Mouse (Mus musculus) cortical plate, adult 2 months (tissue): Measurements from ENCODE around the gene Mras.

Experiments used
- CTCF ChIP-seq: fragments of 200-500 bp; IDR thresholded peaks from 2 replicates; pipeline ENCODE4 v1.5.1; 2011; ENCODE audit warnings: mild to moderate bottlenecking, control low read depth, low read length; ENCODE audit not compliant: insufficient read depth; ENCODE audit errors: extremely low read depth
- POLR2A ChIP-seq: fragments of 200-500 bp; IDR thresholded peaks from 2 replicates; pipeline ENCODE4 v1.6.1; 2011; ENCODE audit warnings: mild to moderate bottlenecking, low read length, control low read depth; ENCODE audit not compliant: insufficient read depth; ENCODE audit errors: extremely low read depth

- TF ChIP-seq CTCF: no peak
- no peak for TF ChIP-seq POLR2A
Observed at GRCm38 (mm10) chr9:99409280-99409679, 27.9 kb downstream of the Mras start.
